Mouse (Mus musculus) heart, embryonic 15.5 days (tissue): ENCODE measurements around the gene Tfrc. TPM values are rescaled to one million over a fixed set of nuclear protein-coding genes. Genes with fewer than 3 reads are reported as not detected.

Source experiments
- ATAC-seq: fragments of 200-750 bp; cut with Nextera tagmentation; replicated peaks from 2 replicates; pipeline ENCODE4 v1.8.0; 2017; ENCODE audit warnings: low read depth, moderate TSS enrichment; ENCODE audit not compliant: insufficient number of reproducible peaks, insufficient read depth, low FRiP score
- H3K27ac ChIP-seq: fragments of 300-500 bp; sonication (generic); 2 replicates; pipeline ENCODE4 v1.5.1; 2015; ENCODE audit warnings: mild to moderate bottlenecking, inconsistent platforms
- H3K27me3 ChIP-seq: fragments of 300-500 bp; sonication (generic); 2 replicates; pipeline ENCODE4 v1.6.1; 2015; ENCODE audit warnings: inconsistent platforms
- H3K36me3 ChIP-seq: fragments of 300-500 bp; sonication (generic); 2 replicates; pipeline ENCODE4 v1.6.1; 2015; ENCODE audit warnings: mild to moderate bottlenecking, inconsistent platforms
- H3K4me1 ChIP-seq: fragments of 300-500 bp; sonication (generic); replicated peaks from 2 replicates; pipeline ENCODE4 v1.6.1; 2015; ENCODE audit warnings: inconsistent platforms
- H3K4me2 ChIP-seq: fragments of 300-500 bp; sonication (generic); 2 replicates; pipeline ENCODE4 v1.6.1; 2015; ENCODE audit warnings: inconsistent platforms, mild to moderate bottlenecking, moderate library complexity
- H3K4me3 ChIP-seq: fragments of 300-500 bp; sonication (generic); 2 replicates; pipeline ENCODE4 v1.5.1; 2015; ENCODE audit warnings: mild to moderate bottlenecking, inconsistent platforms
- H3K9ac ChIP-seq: fragments of 300-500 bp; sonication (generic); 2 replicates; pipeline ENCODE4 v1.6.1; 2015; ENCODE audit warnings: mild to moderate bottlenecking, inconsistent platforms
- H3K9me3 ChIP-seq: fragments of 300-500 bp; sonication (generic); replicated peaks from 2 replicates; pipeline ENCODE4 v1.6.1; 2016; ENCODE audit warnings: inconsistent platforms
- WGBS: fragments of 180-500 bp; shearing (Covaris S2); methylation state at CpG from one replicate; pipeline ENCODE4 v1.1.7; 2015; ENCODE audit warnings: mixed read lengths; 5-methylcytosine and 5-hydroxymethylcytosine counted together
- polyA plus RNA-seq: library from polyadenylated mRNA; unstranded; fragments of >200 nt; fragmentation: Nextera tagmentation; extraction: Ambion mirVana; gene quantifications from 2 replicates; pipeline ENCODE4 v1.2.1, GENCODE M21; 2015

Tfrc gene
- polyA plus RNA-seq, 1 experiment from 2014 or later: 34.8 TPM

DNA sequence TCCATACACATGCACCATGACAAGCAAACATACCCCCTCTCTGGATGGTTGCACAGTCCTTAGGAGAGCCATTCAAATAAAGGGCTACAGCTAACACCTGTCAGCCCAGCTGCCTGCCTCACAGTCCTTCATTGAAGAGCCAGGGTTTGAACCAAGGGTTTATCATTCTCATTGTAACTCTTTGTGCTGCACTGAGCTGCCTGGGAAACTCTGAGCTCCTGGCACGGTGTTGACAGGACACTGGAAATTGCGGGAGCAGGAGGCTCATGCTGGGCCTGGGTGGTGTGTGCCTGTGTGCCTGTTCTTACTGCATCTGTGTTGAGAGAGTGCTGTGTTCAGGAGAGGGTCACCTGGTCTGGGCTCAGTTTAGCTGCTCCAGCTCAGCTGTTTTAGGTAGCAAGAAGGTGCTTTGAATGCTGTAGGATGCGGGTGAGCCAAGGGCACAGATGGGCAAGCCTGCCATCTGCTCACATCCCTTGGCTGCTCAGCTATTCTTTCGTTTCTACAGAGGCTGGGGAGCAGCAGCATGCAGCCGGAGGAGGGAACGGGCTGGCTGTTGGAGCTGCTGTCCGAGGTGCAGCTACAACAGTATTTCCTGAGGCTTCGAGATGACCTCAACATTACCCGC lies 54.6 kb downstream of the Tfrc start:
- Histone ChIP-seq H3K27ac (no peak overlapping the region), H3K9me3 (no peaks in the 10 kb centered on the region), H3K36me3 (no peaks in the 10 kb centered on the region), H3K4me2 (no peak overlapping the region), H3K9ac (no peak overlapping the region), H3K4me3 (no peak overlapping the region), H3K27me3 (no peaks in the 10 kb centered on the region), H3K4me1 (peaks cover 91% of the 10 kb centered on the region)
- no peak for ATAC-seq
- WGBS: 71% methylated on average over 9 of the region's 9 CpGs

DNA sequence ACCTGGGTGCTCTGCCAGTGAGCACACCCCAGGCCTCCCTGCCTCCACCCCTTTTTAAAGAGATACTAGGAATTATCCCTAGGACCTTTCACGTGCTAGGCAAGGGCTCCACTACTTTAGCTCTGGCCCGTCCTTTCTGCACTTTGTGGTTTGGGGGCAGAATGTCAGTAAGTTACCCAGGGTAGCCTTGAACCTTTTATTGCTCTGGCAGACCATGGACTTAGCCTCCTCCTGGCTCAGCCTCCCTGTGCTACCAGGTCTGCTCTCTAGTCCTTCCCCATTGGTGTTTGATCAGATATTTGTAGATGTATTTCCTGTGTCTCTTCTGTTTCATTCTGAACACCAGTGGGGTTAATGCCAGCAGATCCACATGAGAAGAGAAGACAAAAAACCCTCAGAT lies 55.5 kb downstream of the Tfrc start:
- no peak for ATAC-seq
- WGBS: 87% methylated on average over 2 of the region's 2 CpGs
- Histone ChIP-seq H3K9ac (no peak overlapping the region), H3K9me3 (no peaks in the 10 kb centered on the region), H3K27me3 (no peaks in the 10 kb centered on the region), H3K4me2 (no peak overlapping the region), H3K4me1 (peaks cover 86% of the 10 kb centered on the region), H3K36me3 (no peaks in the 10 kb centered on the region), H3K4me3 (no peak overlapping the region), H3K27ac (no peak overlapping the region)

DNA sequence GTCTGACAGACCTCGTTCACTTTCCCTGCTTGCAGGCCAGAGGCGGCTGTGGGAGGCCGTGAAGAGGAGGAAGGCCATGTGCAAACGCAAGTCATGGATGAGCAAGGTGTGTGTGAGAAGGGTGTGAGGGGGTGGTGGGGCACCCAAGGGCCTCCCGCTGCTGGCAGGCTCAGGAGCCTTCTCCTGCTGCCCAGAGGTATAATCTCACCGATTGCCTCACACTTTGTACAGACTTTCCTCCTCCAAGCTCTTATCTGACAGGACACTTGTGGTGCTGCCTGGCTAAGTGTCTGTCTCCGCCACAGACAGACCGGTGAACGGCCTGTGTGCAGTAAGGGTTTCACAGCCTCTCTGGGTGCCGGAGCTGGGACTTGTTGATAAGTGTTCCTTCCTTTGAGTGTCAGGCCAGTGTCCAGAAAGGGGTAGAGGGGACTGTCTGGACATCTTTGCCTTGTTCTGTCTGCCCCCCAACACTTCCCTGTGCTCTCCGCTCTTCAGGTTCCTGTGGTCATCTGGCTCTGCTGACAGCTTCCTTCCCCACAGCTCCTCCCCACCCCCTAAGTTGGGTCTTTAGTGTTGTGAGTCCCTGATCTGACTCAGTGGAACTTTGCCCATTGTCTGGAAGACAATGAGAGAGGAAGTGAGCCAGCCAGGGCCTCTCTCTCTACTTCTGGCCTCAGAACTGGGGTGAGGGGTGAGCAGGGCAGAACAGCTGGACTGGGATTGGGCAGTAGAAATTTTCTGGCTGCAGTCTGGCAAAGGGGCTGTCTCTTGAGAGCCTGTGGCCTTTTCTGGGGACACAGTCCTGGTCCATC lies 57.3 kb downstream of the Tfrc start:
- Histone ChIP-seq H3K9me3 (no peaks in the 10 kb centered on the region), H3K4me3 (no peak overlapping the region), H3K9ac (peak overlapping the region; percentile 21; the same call in 1 of the 2 replicates), H3K36me3 (no peaks in the 10 kb centered on the region; the same call in 1 of the 2 replicates), H3K27me3 (no peaks in the 10 kb centered on the region), H3K27ac (peak overlapping the region; percentile 75), H3K4me2 (peak overlapping the region; percentile 25), H3K4me1 (peaks cover 83% of the 10 kb centered on the region)
- 20% methylated on average over 11 of the region's 11 CpGs for WGBS
- ATAC-seq: peak; percentile 21; the same call in 1 of the 2 replicates

DNA sequence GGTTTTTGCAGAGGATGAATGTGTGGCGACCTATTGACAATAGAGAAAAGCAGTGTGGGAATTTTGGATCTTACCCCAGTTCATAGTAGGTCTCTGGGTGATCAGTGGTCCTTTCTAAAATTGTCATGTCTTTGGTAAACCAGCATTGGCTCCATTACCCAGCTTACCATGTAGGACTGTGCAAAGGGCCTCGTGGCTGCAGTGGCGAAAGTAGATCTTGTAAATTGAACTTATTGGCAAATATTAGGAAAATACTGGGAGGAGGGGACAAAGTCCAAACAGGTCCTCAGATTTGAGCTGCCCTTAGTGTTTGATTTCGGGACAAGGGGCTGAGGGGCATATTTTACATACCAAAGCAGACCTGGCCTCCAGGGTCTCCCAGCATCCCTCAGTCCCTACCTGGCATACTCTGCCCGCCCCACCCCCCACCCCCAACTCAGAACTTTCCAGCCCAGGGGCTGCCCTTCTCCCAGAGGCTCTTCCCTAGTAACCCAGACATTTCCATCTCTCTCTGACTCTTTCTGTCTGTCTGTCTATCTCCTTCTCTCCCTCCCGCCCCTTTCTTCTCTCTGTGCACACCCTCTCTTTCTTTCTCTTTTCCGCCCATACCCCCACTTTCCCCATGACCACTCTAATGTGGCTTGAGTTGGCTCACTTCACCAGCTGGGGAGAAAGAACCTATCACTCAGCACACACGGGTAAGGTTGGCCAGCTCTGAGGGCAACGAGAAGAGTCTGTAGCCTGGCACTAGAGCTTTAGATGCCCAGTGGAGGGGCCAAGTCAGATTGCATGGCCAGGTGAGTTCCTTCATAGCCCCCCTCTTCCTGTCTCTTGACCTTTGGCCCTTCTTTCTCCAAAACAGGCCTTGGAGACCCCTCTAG lies 58.2 kb downstream of the Tfrc start:
- 73% methylated on average over 9 of the region's 9 CpGs for WGBS
- H3K9ac ChIP-seq: no peak overlapping the region
- peak overlapping the region; percentile 75 for H3K27ac ChIP-seq
- ATAC-seq: no peak
- H3K27me3 ChIP-seq: no peaks in the 10 kb centered on the region
- peaks cover 81% of the 10 kb centered on the region for H3K4me1 ChIP-seq
- H3K4me2 ChIP-seq: no peak overlapping the region; the same call in 1 of the 2 replicates
- peaks cover 4% of the 10 kb centered on the region for H3K36me3 ChIP-seq
- no peaks in the 10 kb centered on the region for H3K9me3 ChIP-seq
- H3K4me3 ChIP-seq: no peak overlapping the region

DNA sequence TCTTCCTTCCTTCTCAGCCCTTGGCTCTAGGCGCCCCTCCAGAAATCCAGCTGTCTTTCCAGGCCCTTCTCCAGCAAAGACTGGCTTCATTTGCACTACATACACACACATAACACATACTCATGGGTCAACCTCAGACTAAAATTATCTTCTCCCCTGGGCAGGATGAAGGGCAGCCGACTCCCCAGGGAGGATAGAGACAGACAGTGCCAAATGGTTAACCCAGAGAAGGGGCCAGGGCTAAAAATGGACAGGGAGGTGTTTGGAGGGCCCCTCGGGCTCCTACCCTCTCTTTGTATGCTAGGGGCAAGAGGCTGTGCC lies 58.8 kb downstream of the Tfrc start:
- H3K36me3 ChIP-seq: peaks cover 4% of the 10 kb centered on the region
- ATAC-seq: no peak
- H3K4me2 ChIP-seq: no peak overlapping the region; the same call in 1 of the 2 replicates
- no peak overlapping the region for H3K4me3 ChIP-seq
- peak overlapping the region; percentile 33 for H3K27ac ChIP-seq
- WGBS: 57% methylated on average over 3 of the region's 3 CpGs
- no peaks in the 10 kb centered on the region for H3K27me3 ChIP-seq
- H3K9me3 ChIP-seq: no peaks in the 10 kb centered on the region
- peaks cover 80% of the 10 kb centered on the region for H3K4me1 ChIP-seq
- H3K9ac ChIP-seq: no peak overlapping the region

DNA sequence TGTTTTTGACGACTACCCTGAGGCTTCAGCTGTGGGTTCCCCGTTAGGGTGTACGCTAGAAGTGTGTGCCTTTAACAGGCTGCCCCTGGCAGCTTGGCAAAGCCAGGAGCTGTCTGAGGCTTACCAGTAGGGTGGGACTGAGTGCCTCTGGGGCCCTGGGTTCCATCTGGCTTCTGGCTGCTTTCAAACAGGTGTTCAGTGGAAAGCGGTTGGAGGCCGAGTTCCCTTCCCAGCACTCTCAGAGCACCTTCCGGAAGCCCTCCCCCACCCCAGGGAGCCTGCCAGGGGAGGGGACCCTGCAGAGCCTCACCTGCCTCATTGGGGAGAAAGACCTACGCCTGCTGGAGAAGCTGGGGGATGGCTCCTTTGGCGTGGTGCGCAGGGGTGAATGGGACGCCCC lies 59.3 kb downstream of the Tfrc start:
- Histone ChIP-seq H3K4me3 (no peak overlapping the region), H3K27me3 (no peaks in the 10 kb centered on the region), H3K9me3 (no peaks in the 10 kb centered on the region), H3K9ac (no peak overlapping the region), H3K4me2 (no peak overlapping the region), H3K27ac (peak overlapping the region; percentile 33), H3K4me1 (peaks cover 84% of the 10 kb centered on the region), H3K36me3 (peaks cover 4% of the 10 kb centered on the region)
- no peak for ATAC-seq
- 70% methylated on average over 10 of the region's 10 CpGs for WGBS

DNA sequence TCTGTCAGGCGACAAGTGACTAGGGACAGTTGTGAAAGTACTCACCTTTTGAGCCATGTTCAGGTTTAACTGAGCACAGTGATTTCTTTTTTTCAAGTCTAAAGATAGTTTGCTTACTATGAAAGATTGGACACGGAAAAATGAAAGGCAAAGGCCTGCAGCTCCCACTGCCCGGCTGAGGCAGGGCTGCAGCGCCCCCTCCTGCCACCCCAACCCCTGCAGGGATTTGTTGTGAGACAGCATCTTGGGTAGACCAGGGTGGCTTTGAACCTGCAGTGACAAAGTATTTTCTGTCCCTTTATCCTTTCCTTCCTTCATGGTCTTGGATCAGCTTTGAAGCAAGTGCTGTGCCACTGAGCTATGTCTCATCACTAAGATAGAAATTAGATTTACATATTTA lies 59.8 kb downstream of the Tfrc start:
- H3K27me3 ChIP-seq: no peaks in the 10 kb centered on the region
- H3K9ac ChIP-seq: no peak overlapping the region
- H3K36me3 ChIP-seq: peaks cover 4% of the 10 kb centered on the region
- ATAC-seq: no peak
- H3K4me3 ChIP-seq: no peak overlapping the region
- H3K4me2 ChIP-seq: no peak overlapping the region
- H3K4me1 ChIP-seq: peaks cover 82% of the 10 kb centered on the region
- H3K27ac ChIP-seq: 0 out of 2 replicates have a peak overlapping the region, but pooled peaks have one; percentile 33
- no peaks in the 10 kb centered on the region for H3K9me3 ChIP-seq
- 79% methylated on average over 4 of the region's 4 CpGs for WGBS

DNA sequence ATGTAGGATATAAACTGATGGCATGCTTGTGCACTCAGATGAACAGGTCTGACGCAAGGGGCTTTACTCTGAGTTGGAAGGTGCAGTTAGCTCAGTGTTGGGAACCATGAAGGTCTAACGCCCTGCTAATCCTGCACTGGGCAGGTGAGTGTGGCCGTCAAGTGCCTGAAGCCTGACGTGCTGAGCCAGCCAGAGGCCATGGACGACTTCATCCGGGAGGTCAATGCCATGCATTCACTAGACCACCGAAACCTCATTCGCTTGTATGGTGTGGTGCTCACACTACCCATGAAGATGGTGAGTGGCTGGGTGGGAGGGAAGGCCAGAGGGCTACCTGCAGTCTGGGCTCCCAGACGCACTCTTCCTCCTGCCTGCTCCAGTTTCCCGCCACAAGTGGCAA lies 60.5 kb downstream of the Tfrc start:
- H3K4me2 ChIP-seq: no peak overlapping the region
- H3K4me1 ChIP-seq: peaks cover 75% of the 10 kb centered on the region
- no peak overlapping the region for H3K27ac ChIP-seq
- H3K27me3 ChIP-seq: no peaks in the 10 kb centered on the region
- no peak for ATAC-seq
- H3K4me3 ChIP-seq: no peak overlapping the region
- WGBS: 89% methylated on average over 10 of the region's 10 CpGs
- no peaks in the 10 kb centered on the region for H3K9me3 ChIP-seq
- H3K9ac ChIP-seq: no peak overlapping the region
- H3K36me3 ChIP-seq: peaks cover 4% of the 10 kb centered on the region

DNA sequence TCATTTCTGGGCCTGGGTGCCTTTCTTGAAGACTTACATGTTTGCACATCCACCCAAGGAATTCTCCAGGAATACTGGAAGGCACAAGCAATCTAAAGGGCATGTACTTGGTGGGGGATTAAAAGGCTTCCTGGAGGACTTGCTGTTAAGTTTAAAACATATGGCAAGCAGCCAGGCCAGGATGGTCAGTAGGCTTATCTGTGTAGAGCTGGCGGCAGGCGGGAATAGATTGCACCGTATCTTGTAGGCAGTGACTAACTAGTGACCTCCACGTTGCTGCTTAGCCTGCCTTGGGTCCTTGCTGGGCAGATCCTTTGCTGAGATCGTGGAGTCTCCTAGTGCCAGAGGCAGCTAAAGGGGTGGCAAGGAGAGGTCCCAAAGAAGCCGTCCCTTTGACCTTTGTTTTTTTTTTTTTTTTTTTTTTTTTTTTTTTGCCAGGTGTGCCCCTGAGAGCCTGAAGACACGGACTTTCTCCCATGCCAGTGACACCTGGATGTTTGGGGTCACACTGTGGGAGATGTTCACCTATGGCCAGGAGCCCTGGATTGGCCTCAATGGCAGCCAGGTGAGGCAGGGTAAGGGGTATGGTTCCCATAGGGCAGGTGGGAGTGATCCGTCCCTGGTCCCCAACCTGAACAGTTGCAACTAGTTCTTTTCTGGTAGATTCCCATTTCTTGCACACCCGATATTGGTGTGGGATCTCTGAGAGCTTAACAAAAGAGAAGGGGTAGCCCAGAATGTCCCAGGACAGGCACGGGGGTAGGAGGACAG lies 61.8 kb downstream of the Tfrc start:
- ATAC-seq: no peak
- no peak overlapping the region for H3K4me2 ChIP-seq
- H3K36me3 ChIP-seq: peaks cover 5% of the 10 kb centered on the region
- no peak overlapping the region for H3K4me3 ChIP-seq
- H3K9ac ChIP-seq: no peak overlapping the region
- H3K27ac ChIP-seq: no peak overlapping the region
- H3K9me3 ChIP-seq: no peaks in the 10 kb centered on the region
- H3K4me1 ChIP-seq: peaks cover 64% of the 10 kb centered on the region
- H3K27me3 ChIP-seq: no peaks in the 10 kb centered on the region
- WGBS: 60% methylated on average over 10 of the region's 10 CpGs

DNA sequence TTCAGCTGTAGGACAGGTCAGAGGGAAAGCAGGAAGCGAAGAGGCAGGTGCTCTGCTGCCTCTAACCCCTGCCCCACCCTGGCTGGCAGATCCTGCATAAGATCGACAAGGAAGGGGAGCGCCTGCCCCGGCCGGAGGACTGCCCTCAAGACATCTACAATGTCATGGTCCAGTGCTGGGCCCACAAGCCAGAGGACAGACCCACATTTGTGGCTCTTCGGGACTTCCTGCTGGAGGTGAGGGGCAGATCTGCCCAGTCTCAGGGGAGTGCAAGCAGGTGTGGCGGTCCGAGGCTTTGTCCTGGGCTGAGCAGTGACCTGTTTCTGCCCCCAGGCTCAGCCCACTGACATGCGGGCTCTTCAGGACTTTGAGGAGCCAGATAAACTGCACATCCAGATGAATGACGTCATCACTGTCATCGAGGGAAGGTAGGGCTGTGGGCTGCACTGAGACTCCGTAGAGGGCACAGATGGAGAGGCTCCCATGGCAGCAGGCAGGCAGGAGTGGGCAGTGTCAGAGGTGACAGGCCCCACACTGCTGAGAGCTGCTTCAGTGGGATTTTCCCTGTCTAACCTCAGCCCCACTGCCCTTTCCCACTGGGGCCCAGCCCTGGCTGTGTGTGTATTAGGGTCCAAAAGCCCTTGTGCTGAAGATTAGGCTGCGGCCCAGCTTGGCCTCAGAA lies 62.6 kb downstream of the Tfrc start:
- Histone ChIP-seq H3K9me3 (no peaks in the 10 kb centered on the region), H3K36me3 (peaks cover 13% of the 10 kb centered on the region), H3K4me2 (no peak overlapping the region), H3K27ac (no peak overlapping the region), H3K4me3 (no peak overlapping the region), H3K27me3 (no peaks in the 10 kb centered on the region), H3K9ac (no peak overlapping the region), H3K4me1 (peaks cover 56% of the 10 kb centered on the region)
- no peak for ATAC-seq
- 70% methylated on average over 13 of the region's 13 CpGs for WGBS
